Mouse (Mus musculus): ENCODE results near the gene Gm14698. TPM values are rescaled to one million over a fixed set of nuclear protein-coding genes. Genes with fewer than 3 reads are reported as not detected.

Gene Gm14698
- 2.0 TPM for polyA plus RNA-seq (2017; shearing (Covaris generic))

GRCm38 (mm10) chrX:68821059-68821458 lies at the start of gene Gm14698:
TSS of gene Gm14698 (plus strand) at chrX:68821093.

Other genes with a start within 250 kb of the Gm14698 start
- 17.3 TPM for gene Fmr1, start 142.6 kb upstream of the Gm14698 start, polyA plus RNA-seq (2017; shearing (Covaris generic))
- gene Fmr1nb, start 59.3 kb upstream of the Gm14698 start, polyA plus RNA-seq (2017; shearing (Covaris generic)), result not detected
- gene Gm6812, start 72.0 kb downstream of the Gm14698 start, polyA plus RNA-seq (2017; shearing (Covaris generic)), result not detected

Measured in inflammation-experienced regulatory T-cells, adult 16 weeks (primary cell).